Mouse (Mus musculus) lung, adult 18-20 months (tissue): ENCODE results near the gene Phox2b.

Source experiments
- DNase-seq, 2 experiments: peaks; one replicate each; pipeline ENCODE4 v3.0.0; 2022; ENCODE audit warnings: mixed read lengths in 2 of 2

The Phox2b gene

DNA sequence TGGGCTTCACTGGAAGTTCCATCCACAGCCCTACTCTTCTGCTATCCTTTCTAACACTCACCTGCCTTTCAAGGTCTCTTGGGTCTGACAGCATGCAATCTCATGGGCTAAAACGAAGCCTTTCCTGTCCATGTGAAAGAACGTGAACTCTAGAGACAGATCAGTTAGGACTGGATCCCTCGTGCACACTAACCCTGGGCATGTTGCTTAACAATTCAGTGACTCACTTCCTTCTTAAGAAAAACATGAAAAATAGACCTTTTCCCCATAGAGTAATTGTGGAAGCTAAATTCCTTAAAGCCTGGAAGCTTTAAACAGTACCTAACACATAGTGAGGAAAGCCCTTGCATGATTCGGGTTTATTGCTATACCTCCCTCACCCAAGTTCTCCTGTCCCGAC lies 8.2 kb downstream of the Phox2b start:
- no peak for DNase-seq

DNA sequence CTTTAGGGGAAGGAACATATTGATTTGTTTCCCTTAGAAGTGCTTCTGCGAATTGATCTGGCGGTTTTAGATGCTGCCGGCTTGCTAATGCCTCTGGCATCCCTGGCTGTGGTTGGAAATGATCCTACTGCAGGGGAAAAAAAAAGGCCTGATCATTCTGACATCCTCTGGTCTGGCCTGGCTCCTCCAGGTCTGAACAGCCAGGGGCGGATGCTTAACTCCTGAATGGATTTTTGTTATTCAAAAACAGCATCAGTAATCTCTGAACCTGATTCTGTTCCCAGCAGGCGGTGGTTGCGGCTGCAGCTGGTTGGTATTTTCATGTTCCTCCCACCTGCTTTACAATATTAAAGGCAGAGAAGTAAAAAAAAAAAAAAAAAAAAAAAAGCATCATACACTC lies 16.0 kb downstream of the Phox2b start:
- DNase-seq: no peak

DNA sequence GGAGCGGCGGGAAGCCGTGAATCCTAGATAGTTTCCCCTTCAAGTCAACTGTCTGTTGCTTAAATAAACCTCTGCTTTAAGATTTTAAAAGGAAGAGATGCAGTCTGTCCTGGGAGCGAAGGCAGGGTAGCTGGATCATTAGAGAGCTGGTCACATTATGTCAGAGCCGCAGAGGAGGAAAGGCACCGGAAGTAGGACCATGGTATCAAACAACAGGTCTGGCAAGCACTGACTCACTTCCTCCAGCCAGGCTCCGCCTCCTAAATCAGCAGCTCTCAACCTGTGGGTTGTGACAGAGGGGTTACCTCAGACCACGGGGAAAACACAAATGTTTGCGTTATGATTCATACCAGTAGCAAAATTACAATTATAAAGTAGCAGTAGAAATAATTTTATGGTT lies 35.5 kb downstream of the Phox2b start:
- no peak for DNase-seq

DNA sequence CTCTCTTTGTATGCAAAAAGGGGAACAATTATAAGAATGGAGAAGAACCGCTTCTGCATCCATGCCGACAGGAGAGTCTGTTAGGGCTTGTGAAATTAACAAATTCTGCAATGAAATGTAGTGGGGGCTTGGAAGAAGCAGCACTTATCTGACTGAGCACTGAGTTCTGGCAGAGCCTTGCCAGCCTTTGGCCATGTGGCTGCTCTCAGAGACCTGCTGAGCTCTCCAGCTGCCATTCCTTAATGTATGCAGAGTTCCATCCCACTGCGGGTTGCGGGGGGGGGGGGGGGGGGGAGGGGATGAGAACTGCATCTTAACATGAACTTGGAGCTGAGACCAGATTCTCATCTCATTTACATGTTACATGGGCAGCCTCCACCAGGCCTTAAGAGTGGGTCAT lies 38.6 kb downstream of the Phox2b start:
- no peak for DNase-seq

DNA sequence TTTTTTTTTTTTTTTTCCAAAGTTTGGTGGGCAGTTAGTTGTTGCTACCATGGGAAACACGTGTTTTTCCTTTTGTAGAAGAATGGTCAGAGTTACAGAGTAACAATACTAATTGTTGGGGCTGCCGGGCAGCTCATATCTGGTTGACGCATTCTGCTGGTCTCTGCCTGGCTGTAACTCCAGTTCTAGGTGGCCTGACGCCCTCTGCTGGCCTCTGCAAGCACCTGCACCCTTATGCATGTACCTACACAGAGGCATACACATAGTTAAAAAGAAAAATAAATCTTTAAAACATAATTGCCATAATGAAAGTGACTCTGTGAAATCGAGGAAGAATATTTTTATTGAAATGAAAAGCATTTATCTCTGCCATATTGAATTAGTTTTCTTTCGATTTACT lies 41.3 kb downstream of the Phox2b start:
- DNase-seq: no peak

DNA sequence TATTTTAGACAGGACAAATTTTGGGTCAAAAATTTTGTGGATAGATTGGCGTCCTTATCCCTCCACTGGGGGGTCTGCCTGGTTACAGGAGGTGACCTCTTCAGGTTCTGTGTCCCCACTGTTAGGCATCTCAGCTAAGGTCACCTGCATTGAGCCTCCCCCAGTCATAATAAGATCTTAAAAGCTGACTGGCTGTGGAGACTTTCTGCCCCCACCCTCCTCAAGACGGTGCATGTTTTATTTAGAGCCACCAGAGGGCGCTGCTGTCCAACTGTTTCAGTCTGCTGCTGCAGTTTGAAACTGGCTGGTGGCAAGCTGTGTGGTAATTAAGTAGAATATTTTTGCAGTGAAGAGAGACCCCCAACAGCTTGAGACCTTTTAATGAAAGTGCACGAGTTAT lies 51.1 kb downstream of the Phox2b start:
- peak in 1 of 2 experiments; percentile 11 for DNase-seq
